Mouse (Mus musculus): ENCODE data around the gene Cyld. TPM values are rescaled to one million over a fixed set of nuclear protein-coding genes. Genes with fewer than 3 reads are reported as not detected.

Cyld gene
- polyA plus RNA-seq, 1 experiment, result 9.9 TPM

DNA sequence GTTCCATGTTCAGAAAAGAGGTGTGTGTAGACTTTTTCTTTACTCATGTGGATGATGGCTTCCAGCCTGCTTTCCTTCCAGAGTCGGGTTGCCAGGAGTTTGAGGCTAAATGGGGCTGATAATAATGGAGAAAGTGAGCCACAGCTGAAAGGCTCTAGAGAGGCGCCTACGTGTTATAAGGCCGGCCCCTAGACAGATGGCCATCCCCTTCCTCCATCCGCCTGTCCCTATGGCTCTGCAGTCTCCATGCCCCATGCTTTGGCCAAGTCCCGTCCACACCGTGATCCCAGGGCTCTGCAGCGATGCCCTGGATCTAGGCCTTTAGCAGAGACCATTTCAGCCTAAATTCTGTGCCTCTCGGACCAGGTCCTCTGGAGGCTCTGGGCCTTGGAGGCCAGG is 96.5 kb downstream of the Cyld start:
- DNase-seq (ENCODE audit: low read depth), result no peak

DNA sequence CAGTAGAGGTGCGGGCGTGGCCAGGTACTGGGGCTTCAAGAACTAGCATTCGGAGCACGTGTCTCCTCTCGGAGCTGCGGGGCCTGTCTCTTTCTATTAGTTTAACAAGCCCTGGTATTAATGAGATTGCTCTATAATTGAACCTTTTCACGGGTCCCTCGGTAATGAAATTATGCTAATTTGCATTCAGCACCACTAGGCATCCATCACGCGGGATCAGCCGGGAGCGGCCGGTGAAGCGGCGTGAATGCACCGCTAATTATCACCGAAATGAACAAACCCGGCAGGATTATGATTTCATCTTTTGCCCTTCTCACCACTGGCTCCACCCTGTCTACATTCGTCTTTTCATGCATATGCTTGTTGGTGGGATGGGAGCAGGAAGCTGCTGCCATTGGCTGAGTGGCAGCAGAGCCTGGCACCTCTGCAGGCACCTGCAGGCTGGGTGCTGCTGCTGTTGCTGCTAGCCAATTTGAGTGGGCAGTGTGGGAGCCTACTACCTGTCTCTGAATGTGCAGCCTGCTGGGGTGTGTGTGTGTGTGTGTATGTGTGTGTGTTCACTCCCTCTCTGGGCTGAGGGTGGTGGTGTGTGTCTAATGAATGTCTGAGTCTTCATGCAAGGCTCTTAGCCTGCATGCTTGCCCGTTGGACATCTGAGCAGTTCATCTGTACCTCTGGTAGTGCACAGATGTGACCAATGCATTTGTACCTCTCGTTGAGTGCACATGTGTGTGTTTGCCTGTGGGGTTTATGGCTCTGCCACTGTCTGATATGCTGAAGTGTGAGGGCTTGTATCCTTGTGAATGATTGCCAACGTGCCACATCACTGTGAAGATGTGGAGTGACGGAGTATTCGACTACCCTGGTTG is 97.2 kb downstream of the Cyld start:
- DNase-seq (ENCODE audit: low read depth), result no peak

DNA sequence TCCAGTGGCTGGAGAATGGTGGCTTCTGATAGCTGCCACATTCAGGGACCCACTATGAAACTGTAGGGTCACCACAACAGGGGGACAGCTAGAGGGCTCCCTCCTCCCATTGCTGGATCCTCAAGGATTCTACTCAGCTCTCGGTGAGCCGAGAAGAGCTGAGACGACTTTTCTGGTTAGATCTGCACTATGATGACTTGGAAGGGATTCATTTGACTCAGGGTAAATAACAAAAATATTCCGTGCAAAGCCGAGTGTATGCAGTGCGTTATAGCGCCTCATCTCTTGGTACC is 97.7 kb downstream of the Cyld start:
- no peak for DNase-seq (ENCODE audit: low read depth)

DNA sequence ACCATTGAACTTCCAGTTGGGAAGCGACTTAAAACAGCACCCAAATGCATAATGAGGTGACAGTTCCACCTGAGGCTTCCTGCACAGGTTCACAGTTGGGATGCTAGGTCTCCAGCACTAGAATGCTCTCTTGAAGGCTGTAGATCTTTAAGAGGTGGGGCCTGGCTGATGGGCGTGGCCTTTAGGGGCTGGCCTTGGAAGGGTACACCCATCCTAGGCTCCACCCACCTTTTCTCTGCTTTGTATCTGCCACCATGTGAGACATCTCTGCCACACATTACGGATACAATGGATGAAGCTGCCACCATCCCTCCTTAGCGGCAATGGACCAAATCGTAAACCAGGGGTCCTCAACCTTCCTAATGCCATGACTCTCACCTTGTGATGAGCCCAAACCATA is 99.1 kb downstream of the Cyld start:
- DNase-seq (ENCODE audit: low read depth), result no peak

DNA sequence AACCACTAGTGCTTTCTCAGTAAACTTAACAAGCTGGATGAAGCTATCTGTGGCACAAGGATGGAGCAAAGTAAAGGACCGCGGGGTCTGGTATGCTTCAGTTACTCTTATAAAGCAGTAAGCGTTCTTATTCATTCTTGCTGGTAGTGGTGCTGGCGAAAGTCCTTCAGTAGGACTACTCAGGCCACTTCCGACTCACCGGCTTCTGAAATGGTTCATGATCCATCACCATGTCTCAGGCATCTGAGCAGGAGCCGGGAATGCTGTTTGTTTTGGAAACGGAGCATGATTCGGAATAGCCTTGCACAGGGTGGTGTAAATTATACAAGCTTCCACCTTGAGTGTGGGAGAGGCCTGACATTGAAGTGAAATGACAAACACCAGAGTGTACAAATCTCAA is 99.8 kb downstream of the Cyld start:
- no peak for DNase-seq (ENCODE audit: low read depth)

Other genes with a start within 250 kb of the Cyld start
- gene Nkd1, start 175.7 kb upstream of the Cyld start, polyA plus RNA-seq (2012; rRNA removed), result 47.4 and 50.9 TPM in 2 replicates
- gene Snx20, start 60.9 kb upstream of the Cyld start, polyA plus RNA-seq (2012; rRNA removed), result 3.7 and 3.8 TPM in 2 replicates
- gene Nod2, start 49.7 kb upstream of the Cyld start, polyA plus RNA-seq (2012; rRNA removed), result 1.5 and 1.9 TPM in 2 replicates